Mouse (Mus musculus) cerebellum, adult 2 months (tissue): ENCODE measurements around the gene Rtp4.

ENCODE experiments used
- CTCF ChIP-seq: fragments of 200-500 bp; IDR thresholded peaks from 2 replicates; pipeline ENCODE4 v1.5.1; 2011; ENCODE audit warnings: low read depth, mild to moderate bottlenecking, control low read depth, low read length, moderate library complexity, borderline replicate concordance; ENCODE audit not compliant: insufficient read depth
- POLR2A ChIP-seq: fragments of 200-500 bp; IDR thresholded peaks from 2 replicates; pipeline ENCODE4 v1.6.1; 2011; ENCODE audit warnings: low read length, control low read depth, borderline replicate concordance; ENCODE audit not compliant: insufficient read depth

GRCm38 (mm10) chr16:23568369-23568958, 48.4 kb downstream of the Rtp4 start:
- TF ChIP-seq CTCF (no peak), POLR2A (no peak)
